Mouse (Mus musculus) spleen, adult 18-20 months (tissue): ENCODE measurements around the gene Osbpl3.
"Not testable (repeated sequence)": the region's sequence is repeated elsewhere in the genome, so short reads cannot be mapped to it uniquely, and the experiment has no call there.

Experiments used
- DNase-seq, 2 experiments: peaks; one replicate each; pipeline ENCODE4 v3.0.0; 2022; ENCODE audit warnings: mixed read lengths in 2 of 2

The Osbpl3 gene

GRCm38 (mm10) chr6:50452220-50452619, 3.8 kb downstream of the Osbpl3 start:
- no peak for DNase-seq

GRCm38 (mm10) chr6:50445616-50446015, 10.4 kb downstream of the Osbpl3 start:
- DNase-seq = no peak

DNA sequence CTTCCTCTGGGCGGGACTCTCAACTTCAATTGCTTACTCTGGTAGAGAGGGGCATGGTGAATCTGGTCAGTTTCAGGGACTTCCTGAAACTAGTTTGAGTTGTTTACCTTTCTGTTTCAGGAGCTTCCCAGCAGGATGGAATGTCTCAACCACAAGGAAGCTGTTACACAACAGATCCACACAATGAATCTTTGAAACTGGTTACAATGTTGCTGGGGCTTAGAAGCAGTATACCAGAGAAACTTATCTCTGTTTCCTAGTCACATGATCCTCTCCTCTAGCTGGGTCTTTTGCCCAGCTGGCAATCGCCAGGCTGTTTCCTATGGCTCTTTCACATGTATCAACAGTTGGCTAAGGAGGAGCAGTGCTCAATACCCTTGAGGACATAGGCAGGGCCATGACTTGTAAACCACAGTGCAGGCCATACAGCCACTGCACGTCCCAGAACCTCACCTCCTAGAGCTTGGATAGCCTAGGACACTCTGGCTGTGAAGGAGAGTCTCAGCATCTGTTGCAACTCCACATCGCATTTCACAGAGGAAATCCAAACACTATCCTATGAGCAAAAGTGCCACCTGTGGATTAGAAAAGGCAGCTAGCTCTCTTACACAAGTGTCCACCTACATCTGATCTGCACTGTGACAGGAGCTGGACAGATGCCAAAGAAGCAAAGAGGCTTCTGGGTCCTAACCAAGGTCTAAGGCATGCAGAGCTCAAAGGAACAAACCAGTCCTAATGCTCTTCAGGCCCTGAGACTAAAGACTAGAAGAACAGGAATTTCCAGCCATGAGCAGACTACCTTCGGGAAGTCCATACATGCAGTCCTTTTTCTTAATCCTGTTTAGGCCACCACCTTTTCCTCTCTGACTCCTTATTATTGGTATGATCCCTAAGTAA, 14.8 kb downstream of the Osbpl3 start:
- DNase-seq = no peak

DNA sequence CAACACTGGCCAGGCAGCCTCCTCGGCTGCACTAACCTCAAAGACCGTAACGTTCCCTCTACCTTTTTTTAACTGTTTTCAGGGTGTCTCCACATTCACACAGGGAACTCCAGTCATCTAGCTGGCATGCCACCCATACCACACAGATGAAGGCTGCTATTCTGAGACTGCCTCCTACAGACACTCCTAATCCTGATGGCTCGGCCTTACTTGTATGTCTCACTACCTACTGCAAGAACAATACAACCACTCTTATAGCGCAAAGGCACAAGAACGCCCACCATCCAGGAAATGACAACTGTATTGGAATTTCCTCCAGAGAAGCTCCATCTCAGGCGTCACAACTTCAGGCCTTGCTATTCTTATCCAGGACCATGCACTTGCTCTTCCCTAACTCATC, 15.8 kb downstream of the Osbpl3 start:
- DNase-seq = no peak

- not testable (repeated sequence) for DNase-seq
These were observed 17.1 kb downstream of the Osbpl3 start for GRCm38 (mm10) chr6:50438900-50439299.

- DNase-seq = no peak
These were observed 18.2 kb downstream of the Osbpl3 start for GRCm38 (mm10) chr6:50437815-50438214.

DNA sequence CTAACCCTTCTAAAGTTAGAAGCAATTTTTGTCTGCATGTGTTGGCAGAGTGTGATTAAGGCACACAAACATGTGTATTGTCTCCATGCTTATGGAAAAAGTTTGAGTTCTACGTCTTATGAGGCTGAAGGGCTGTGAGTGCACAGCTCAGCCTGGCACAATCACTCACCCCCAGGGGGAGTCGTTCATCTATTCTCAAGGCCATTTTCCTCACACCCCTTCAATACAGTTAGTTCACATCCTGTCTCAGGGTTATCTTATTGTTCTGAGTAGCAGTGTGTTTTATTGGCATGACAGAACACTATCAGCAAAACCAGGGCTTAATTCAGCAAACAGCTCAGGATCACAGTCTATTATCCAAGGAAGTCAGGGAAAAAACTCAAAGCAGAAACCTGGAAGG, 19.3 kb downstream of the Osbpl3 start:
- no peak for DNase-seq

GRCm38 (mm10) chr6:50432491-50432890, 23.5 kb downstream of the Osbpl3 start:
- DNase-seq = no peak

DNA sequence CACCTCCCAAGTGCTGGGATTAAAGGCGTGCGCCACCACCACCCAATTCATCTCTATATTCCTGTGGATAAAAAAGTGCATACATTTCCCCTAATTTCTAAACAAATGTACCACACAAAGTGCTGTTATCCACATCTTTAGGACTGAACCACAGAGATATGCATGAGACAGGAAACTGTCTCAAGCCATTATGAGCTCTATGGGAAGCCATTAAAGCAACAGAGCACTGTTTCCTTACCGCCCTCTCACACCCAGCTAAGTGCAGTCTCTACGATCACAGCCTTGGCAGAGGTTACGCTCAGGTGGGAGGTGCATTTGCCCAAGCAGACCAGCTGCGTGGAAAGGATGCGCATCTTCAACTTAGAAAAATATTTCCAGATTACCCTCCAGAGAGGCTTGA, 26.7 kb downstream of the Osbpl3 start:
- no peak for DNase-seq

DNA sequence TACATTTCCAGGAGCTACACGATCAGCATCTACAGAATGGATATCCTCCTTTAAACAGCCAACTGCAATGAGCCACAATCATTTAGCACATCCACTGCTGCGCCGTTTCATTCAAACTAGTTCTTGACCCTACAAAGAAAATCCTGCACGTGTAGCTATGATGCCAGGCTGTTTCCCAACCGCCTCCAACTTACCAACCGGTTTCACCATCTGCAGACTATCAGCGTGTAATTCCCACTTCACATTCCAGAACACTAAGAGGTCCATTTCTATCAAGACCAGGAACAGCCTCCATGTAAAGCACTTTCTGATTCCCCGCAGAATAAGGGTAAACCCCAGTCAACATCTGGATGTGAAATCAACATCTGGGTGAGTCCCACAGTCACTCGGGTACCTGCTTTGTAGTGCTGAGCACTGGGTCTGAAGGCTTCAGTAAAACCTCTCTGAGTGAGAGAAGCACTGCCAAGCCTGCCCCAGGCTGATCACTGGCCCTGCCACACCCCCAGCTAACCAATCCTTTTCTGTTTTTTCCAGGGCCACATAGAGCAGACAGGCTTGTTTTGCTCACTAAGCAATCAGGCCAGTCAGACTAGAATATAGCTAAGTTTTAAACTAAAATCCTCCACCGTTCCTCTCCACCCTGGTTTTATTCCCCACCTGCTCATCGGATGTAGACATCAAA, 28.8 kb downstream of the Osbpl3 start:
- no peak for DNase-seq

DNA sequence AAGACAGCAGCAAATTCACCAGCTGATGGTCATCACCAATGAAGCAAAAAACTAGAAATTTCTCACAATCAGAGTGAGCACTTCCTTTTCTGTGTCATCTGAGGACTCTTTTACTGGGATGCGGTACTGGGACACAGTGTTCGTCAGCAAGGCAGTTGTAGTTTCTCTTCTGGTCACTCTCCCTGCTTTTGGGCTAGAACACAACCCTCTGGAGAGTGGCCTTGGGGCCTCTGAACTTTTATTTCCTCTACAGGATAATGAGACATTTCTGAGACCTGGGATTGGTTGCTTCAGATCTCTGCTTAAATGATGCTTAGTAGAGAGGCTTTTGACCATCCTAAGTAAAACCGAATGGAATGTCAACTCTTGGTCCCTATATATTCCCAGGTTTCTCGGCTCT, 29.4 kb downstream of the Osbpl3 start:
- no peak for DNase-seq

DNA sequence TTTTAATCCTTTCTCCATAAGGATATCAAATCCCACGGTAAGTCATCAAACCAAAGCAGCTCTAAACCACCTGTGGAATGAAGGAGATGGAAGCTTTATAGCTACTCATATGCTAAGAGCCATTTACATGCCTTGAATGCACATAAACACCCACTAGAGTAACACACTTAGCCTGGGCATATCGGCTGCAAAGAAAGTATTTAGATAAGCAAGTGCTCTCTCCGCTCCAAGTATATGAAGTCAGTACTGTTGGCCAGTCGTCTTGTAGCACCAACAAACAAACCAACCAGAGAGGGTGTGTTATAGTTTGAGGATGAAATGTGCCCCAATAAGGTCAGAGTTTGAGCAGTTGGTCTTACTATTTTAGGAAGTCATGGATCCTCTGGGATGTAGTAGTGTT, 31.7 kb downstream of the Osbpl3 start:
- DNase-seq = no peak

DNA sequence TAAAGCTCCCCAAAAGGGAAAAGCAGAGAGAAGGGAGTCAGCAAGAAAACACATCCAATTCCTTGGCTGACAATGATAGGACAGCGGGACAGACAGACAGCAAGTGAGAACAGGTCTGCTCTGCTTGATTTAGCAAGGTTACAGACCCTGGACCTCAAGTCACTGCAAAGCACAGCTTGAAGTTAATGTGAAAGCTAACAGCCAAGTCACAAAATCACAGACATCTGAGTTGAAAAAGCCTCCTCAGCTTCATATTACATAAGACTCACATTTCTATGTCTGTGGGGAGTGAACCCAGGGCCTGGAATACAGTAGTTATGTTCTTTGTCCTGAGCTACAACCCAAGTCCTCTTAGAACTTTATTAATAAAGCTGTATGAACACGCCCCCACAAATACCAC, 35.6 kb downstream of the Osbpl3 start:
- DNase-seq = no peak

DNA sequence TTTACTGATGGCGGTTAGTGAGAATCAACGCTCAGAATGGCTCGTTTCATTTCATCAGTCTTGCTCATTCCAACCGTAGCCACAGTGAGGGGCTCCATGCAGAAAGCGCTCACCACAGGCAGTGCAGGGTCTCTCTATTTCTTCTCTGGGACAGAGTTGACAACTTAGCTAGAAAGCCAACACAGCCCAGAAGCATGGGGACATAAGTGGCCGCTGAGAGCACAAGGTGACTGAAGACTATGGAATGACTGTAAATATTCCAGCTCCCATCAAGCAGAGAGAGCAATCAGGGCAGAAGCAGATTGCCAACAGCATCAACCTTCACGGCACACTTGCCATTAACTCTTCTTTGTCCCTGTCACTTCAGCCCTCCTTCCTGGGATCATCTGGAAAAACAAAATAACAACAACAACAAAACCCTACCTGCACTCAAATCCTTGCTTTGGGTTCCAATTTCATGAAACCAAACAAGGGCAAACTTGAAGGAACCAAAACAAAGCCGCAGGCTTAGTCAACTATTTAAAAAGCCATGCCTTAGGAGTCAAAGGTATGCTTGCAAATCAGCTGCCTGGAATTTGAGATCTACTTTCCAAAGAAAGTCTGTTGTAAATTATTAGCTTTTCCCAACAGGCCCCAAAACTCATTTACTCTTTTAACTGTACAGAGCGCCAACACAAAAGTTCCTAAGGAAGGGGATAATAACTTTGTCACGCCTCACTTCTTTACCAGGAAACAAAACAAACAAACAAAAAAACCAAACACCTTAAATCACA, 36.3 kb downstream of the Osbpl3 start:
- no peak for DNase-seq

GRCm38 (mm10) chr6:50418951-50419350, 37.0 kb downstream of the Osbpl3 start:
- DNase-seq = no peak

DNA sequence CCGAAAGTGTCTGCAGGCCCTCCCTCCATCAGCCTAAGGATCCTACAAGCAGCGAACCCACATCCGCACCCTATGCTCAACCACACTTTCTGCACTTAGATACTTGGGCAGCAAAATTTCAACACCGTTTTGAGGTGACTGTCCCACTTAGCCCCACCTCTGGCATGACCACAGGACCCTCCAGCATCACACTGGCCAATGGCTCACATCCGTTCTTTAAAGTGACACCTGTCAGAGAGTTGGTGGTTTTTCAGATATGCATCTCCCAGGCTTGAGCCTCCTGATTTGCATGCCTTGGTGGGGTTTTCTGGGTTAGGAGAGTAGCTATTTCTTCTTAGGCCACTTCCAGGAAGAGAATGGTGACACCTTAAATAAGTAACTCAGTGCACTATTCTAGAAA, 39.1 kb downstream of the Osbpl3 start:
- DNase-seq = peak; percentile 5 to 6

DNA sequence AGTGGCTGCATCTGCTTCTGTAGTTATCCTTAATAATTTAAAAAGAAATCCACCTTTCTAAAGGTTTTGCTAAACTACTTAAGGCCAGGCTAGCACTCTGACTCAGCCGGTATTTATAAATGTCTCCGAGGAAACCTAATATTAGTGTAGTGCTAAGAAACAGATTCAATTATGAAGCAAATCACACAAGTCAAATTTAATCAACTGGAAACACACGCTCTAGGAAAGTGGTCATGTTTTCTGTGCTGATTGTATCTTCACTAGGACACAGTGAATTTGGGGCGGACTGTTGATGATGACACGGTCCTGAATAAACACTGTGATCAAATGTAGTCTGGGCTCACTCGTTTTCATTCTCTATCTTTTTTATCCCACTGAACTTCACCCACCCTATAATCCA, 40.6 kb downstream of the Osbpl3 start:
- no peak for DNase-seq

GRCm38 (mm10) chr6:50414547-50414946, 41.5 kb downstream of the Osbpl3 start:
- DNase-seq = no peak

GRCm38 (mm10) chr6:50413381-50413780, 42.6 kb downstream of the Osbpl3 start:
- DNase-seq = no peak

DNA sequence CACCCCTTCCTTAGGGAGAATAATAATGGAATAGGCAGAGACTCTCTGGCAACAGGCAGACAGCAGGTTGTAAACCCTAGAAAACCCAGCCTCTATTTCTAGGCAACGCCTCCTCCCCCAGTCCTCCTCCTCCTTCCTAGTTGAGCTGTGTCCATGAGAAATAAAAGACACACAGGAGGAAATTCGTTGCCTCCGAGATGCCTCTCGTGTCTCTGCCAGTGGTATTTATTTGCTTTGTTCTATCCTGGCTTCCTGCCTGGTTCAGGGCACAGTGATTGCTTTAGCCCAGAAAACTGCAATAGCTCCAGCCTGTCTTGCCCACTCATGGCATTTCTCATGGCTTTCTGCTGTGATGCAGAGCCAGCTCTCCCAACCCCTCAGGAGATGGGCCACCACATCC, 43.8 kb downstream of the Osbpl3 start:
- DNase-seq = no peak

- no peak for DNase-seq
These were observed 51.3 kb downstream of the Osbpl3 start for GRCm38 (mm10) chr6:50404698-50405097.

GRCm38 (mm10) chr6:50403524-50403923, 52.5 kb downstream of the Osbpl3 start:
- DNase-seq = no peak

- DNase-seq = no peak
These were observed 53.1 kb downstream of the Osbpl3 start for GRCm38 (mm10) chr6:50402872-50403271.

GRCm38 (mm10) chr6:50400234-50400633, 55.8 kb downstream of the Osbpl3 start:
- DNase-seq = no peak
